Mouse (Mus musculus) limb, embryonic 11.5 days (tissue): ENCODE measurements around the gene Gstt4. TPM values are rescaled to one million over a fixed set of nuclear protein-coding genes. Genes with fewer than 3 reads are reported as not detected.
A peak's percentile ranks its signal among the peaks of the same experiment; 100 is the strongest.
"Not testable (repeated sequence)": the region's sequence is repeated elsewhere in the genome, so short reads cannot be mapped to it uniquely, and the experiment has no call there.

ENCODE experiments used
- ATAC-seq: fragments of 200-750 bp; cut with Nextera tagmentation; 2 replicates; pipeline ENCODE4 v1.8.0; 2017; ENCODE audit warnings: low read depth; ENCODE audit not compliant: insufficient number of reproducible peaks, low FRiP score, low TSS enrichment
- DNase-seq: peaks from one replicate; pipeline ENCODE4 v3.0.0-alpha.2; 2015; ENCODE audit warnings: low spot score
- H3K27ac ChIP-seq: fragments of 300-500 bp; sonication (generic); replicated peaks from 2 replicates; pipeline ENCODE4 v1.5.1; 2014; ENCODE audit warnings: low read depth, mild to moderate bottlenecking, low read length
- H3K27me3 ChIP-seq: fragments of 300-500 bp; sonication (generic); 2 replicates; pipeline ENCODE4 v1.6.1; 2014; ENCODE audit warnings: mild to moderate bottlenecking, low read length, mixed read lengths; ENCODE audit not compliant: control insufficient read depth, insufficient read depth
- H3K36me3 ChIP-seq: fragments of 300-500 bp; sonication (generic); 2 replicates; pipeline ENCODE4 v1.6.1; 2014; ENCODE audit warnings: mild to moderate bottlenecking, low read length, moderate library complexity, mixed read lengths; ENCODE audit not compliant: control insufficient read depth, insufficient read depth
- H3K4me1 ChIP-seq: fragments of 300-500 bp; sonication (generic); 2 replicates; pipeline ENCODE4 v1.6.1; 2014; ENCODE audit warnings: low read length, mixed read lengths; ENCODE audit not compliant: control insufficient read depth, insufficient read depth
- H3K4me2 ChIP-seq: fragments of 300-500 bp; sonication (generic); 2 replicates; pipeline ENCODE4 v1.6.1; 2014; ENCODE audit warnings: low read depth, mild to moderate bottlenecking, moderate library complexity; ENCODE audit not compliant: severe bottlenecking
- H3K4me3 ChIP-seq: fragments of 300-500 bp; sonication (generic); 2 replicates; pipeline ENCODE4 v1.5.1; 2014; ENCODE audit warnings: low read depth, low read length
- H3K9ac ChIP-seq: fragments of 300-500 bp; sonication (generic); 2 replicates; pipeline ENCODE4 v1.6.1; 2014; ENCODE audit warnings: mild to moderate bottlenecking, low read length
- H3K9me3 ChIP-seq: fragments of 300-500 bp; sonication (generic); 2 replicates; pipeline ENCODE4 v1.6.1; 2016; ENCODE audit warnings: low read length; ENCODE audit not compliant: control insufficient read depth
- WGBS: fragments of 180-500 bp; shearing (Covaris S2); extraction: QIAGEN DNeasy Blood & Tissue Kit; methylation state at CpG from one replicate; pipeline ENCODE4 v1.1.7; 2014; 5-methylcytosine and 5-hydroxymethylcytosine counted together
- polyA plus RNA-seq: library from polyadenylated mRNA; unstranded; fragments of >200 nt; fragmentation: Nextera tagmentation; extraction: Ambion mirVana; gene quantifications from 2 replicates; pipeline ENCODE4 v1.2.1, GENCODE M21; 2014

Gstt4 gene
- polyA plus RNA-seq, 1 experiment from 2014 or later: not detected

- H3K4me2 ChIP-seq: no peak overlapping the region
- H3K9ac ChIP-seq: no peak overlapping the region
- no peaks in the 10 kb centered on the region for H3K27me3 ChIP-seq
- no peak for DNase-seq
- no peaks in the 10 kb centered on the region for H3K9me3 ChIP-seq
- ATAC-seq: no peak
- no peaks in the 10 kb centered on the region for H3K36me3 ChIP-seq
- 76% methylated on average over 6 of the region's 6 CpGs for WGBS
- H3K4me1 ChIP-seq: no peaks in the 10 kb centered on the region
- no peak overlapping the region for H3K27ac ChIP-seq
- no peak overlapping the region for H3K4me3 ChIP-seq
These were observed 23.1 kb upstream of the Gstt4 start for GRCm38 (mm10) chr10:75845306-75845930.

- Histone ChIP-seq H3K4me2 (no peak overlapping the region), H3K9ac (no peak overlapping the region), H3K9me3 (no peaks in the 10 kb centered on the region), H3K36me3 (no peaks in the 10 kb centered on the region), H3K4me1 (no peaks in the 10 kb centered on the region), H3K4me3 (no peak overlapping the region), H3K27me3 (no peaks in the 10 kb centered on the region), H3K27ac (no peak overlapping the region)
- WGBS: 80% methylated on average over 1 of the region's 1 CpGs
- no peak for DNase-seq
- no peak for ATAC-seq
These were observed 22.5 kb upstream of the Gstt4 start for GRCm38 (mm10) chr10:75844800-75845199.

GRCm38 (mm10) chr10:75843898-75844297 is 21.6 kb upstream of the Gstt4 start:
- not testable (repeated sequence) for ATAC-seq, H3K27ac ChIP-seq, H3K9ac ChIP-seq, DNase-seq, H3K4me3 ChIP-seq, H3K4me1 ChIP-seq, H3K36me3 ChIP-seq, H3K9me3 ChIP-seq, H3K27me3 ChIP-seq, H3K4me2 ChIP-seq
- WGBS: 79% methylated on average over 6 of the region's 6 CpGs

- no peak overlapping the region for H3K27ac ChIP-seq
- H3K9ac ChIP-seq: no peak overlapping the region
- peaks cover 10% of the 10 kb centered on the region for H3K4me1 ChIP-seq
- H3K4me2 ChIP-seq: no peak overlapping the region
- H3K27me3 ChIP-seq: no peaks in the 10 kb centered on the region
- no peaks in the 10 kb centered on the region for H3K9me3 ChIP-seq
- WGBS: 89% methylated on average over 10 of the region's 10 CpGs
- DNase-seq (no peak), ATAC-seq (no peak)
- H3K4me3 ChIP-seq: no peak overlapping the region
- H3K36me3 ChIP-seq: no peaks in the 10 kb centered on the region
These were observed 16.7 kb upstream of the Gstt4 start for GRCm38 (mm10) chr10:75839092-75839491.

- Histone ChIP-seq H3K9ac (peak within 1 kb of the TSS; percentile 31), H3K27ac (peak within 1 kb of the TSS; percentile 75), H3K27me3 (no peaks in the 10 kb centered on the region), H3K4me1 (peaks cover 10% of the 10 kb centered on the region), H3K4me3 (peak within 1 kb of the TSS; percentile 24), H3K36me3 (no peaks in the 10 kb centered on the region), H3K4me2 (peak within 1 kb of the TSS; percentile 48), H3K9me3 (no peaks in the 10 kb centered on the region)
- DNase-seq: peak; percentile 97
- ATAC-seq: peak; percentile 90
- 0% methylated on average over 21 of the region's 21 CpGs for WGBS
These were observed 15.0 kb upstream of the Gstt4 start, which contains the start of gene Gstt2 for GRCm38 (mm10) chr10:75837248-75837759. Gstt2 (minus strand) TSS chr10:75837424.

DNA sequence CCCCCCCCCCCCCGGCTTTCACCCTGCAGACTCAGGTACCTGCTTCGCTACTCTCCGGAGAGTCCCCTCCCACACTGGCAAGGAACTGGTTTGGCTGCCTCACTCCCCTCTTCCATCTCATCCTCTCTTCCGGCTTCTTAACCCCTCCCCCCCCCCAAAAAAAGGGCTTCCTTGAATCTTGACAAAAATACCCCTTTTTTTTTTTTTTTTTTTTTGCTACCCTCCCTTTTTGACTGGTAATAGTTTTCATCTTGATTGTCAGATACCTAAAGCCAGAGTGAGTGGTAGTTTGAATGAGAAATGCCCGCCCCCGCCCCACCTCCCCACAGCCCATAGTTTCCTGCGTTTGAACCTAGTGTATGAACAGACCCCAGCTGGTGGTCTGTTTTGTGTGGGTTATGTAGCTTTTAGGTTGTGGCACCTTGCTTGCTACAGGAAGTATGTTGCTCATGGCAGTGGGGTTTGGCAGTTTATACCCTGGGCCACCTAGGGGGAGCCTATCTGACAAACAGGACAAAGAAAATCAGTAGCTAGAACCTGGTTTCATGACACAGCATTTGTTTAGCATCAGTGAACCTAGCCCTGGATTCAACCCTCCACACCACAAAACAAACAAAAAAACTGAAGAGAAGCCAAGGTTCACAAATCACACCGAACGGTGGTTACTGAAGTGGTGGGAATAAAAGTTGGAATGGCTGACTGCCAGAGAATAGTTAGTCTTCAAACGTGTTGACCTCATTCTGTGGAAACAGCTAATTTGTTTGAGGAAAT is 13.6 kb upstream of the Gstt4 start:
- Histone ChIP-seq H3K27ac (no peak overlapping the region), H3K27me3 (no peaks in the 10 kb centered on the region), H3K4me2 (peak overlapping the region; percentile 32), H3K4me1 (peaks cover 10% of the 10 kb centered on the region), H3K4me3 (peak overlapping the region; percentile 19; the same call in 1 of the 2 replicates), H3K9ac (no peak overlapping the region), H3K9me3 (no peaks in the 10 kb centered on the region), H3K36me3 (no peaks in the 10 kb centered on the region)
- DNase-seq (no peak), ATAC-seq (no peak)
- WGBS: 24% methylated on average over 9 of the region's 10 CpGs

DNA sequence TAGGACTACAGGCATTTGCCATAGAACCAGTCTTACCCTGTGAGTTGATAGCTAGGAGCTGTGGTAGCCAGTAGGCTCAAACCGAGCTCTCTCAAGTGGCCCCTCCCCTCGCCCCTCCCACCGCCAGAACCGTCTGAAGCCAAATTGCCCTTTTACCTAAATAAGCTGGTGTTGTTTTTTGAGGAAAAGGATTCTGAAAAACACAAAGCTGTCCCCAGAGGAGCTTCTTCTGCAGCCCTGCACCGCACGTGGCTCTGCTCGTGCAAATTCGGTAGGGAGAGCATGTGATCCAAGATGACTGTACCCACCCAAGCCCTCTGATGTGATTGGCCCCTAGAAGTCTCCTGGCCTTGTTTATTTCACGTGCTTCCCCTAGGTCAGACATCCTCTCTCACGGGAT is 13.0 kb upstream of the Gstt4 start:
- Histone ChIP-seq H3K4me2 (peak overlapping the region; percentile 32), H3K36me3 (no peaks in the 10 kb centered on the region), H3K4me1 (peaks cover 10% of the 10 kb centered on the region), H3K27me3 (no peaks in the 10 kb centered on the region), H3K4me3 (peak overlapping the region; percentile 19; the same call in 1 of the 2 replicates), H3K27ac (no peak overlapping the region), H3K9ac (no peak overlapping the region), H3K9me3 (no peaks in the 10 kb centered on the region)
- ATAC-seq (no peak), DNase-seq (peak; percentile 53)
- WGBS: under 1% methylated on average over 10 of the region's 10 CpGs

DNA sequence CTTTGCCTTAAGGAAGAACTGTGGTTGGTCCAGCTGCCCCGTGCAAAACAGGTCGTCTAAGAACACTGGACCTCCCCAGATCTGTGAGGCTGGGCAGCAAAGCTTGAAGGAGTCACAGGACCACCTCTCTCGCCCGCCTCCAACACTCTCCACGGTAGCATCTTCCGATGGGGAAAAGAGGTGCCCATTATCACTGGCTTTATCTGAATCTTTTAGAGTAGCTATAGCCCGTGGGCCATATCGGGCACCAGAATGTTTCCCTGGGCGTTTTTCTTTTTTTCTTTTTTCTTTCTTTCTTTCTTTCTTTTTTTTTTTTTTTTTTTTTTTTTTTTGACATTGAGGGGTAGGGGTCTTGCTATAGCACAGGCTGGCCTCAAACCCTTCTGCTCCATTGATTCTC is 12.4 kb upstream of the Gstt4 start:
- no peak overlapping the region for H3K27ac ChIP-seq
- H3K27me3 ChIP-seq: no peaks in the 10 kb centered on the region
- H3K36me3 ChIP-seq: no peaks in the 10 kb centered on the region
- no peak for ATAC-seq
- peak overlapping the region; percentile 27 for H3K4me3 ChIP-seq
- H3K4me1 ChIP-seq: peaks cover 10% of the 10 kb centered on the region
- peak overlapping the region; percentile 57 for H3K9ac ChIP-seq
- H3K9me3 ChIP-seq: no peaks in the 10 kb centered on the region
- H3K4me2 ChIP-seq: peak overlapping the region; percentile 61
- DNase-seq: no peak
- WGBS: 10% methylated on average over 9 of the region's 9 CpGs
